8 mouse cellular contexts compared by ENCODE assay signal in the genomic region with DNA sequence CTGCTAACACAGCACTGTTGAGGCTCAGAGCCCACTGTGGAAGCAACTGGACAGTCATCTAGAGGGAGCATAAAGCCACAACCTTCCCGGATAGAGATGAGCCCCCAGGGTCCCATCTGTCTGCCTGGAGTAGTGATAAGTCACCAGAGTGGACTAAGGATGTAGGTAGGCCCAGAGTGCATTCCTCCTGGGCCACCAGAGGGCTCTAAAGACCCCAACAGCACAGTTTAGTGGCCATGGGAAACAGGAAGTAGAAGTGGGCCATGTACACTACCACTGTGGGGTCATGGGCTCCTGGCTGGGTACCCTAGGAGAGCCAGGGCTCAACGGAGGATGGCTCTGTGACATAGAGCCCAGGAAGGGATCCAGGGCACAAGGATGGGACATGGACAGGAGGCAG. TPM values are rescaled to one million over a fixed set of nuclear protein-coding genes. Genes with fewer than 3 reads are reported as not detected.
A peak's percentile ranks its signal among the peaks of the same experiment; 100 is the strongest.
DNase-seq lines count a peak whose midpoint lies in the region; ATAC-seq lines count a peak whose summit lies in the region.
"Had no signal": no experiment of that assay in that cellular context is flagged by ENCODE, and none has a peak within 500 bp of the region (broad histone marks: within the 10 kb centered on the region; RNA-seq: fewer than 3 reads in every experiment).

No protein-coding gene starts in this region.

- no peak for DNase-seq in hindbrain, embryonic 11.5 days (ENCODE audit: low spot score)
- peak; percentile 34 for DNase-seq in thymus, postnatal 0 days (ENCODE audit: low spot score)
- no peak for DNase-seq in thymus, adult 18-20 months
- no peak for DNase-seq in B cell, adult 2 months
- DNase-seq in cerebellum, adult 18-20 months = no peak
- DNase-seq: cerebellum, adult 11 months had no signal

- H3K36me3 ChIP-seq in hindbrain, embryonic 13.5 days = peaks cover 62% of the 10 kb centered on the region
- H3K36me3 ChIP-seq in hindbrain, embryonic 11.5 days (ENCODE audit: control insufficient read depth, insufficient read depth, low read length) = peaks cover 2% of the 10 kb centered on the region; the same call in 1 of the 2 replicates

- peak overlapping the region; percentile 61; the same call in 1 of the 2 replicates for H3K27ac ChIP-seq in hindbrain, embryonic 13.5 days
- no peak overlapping the region for H3K27ac ChIP-seq in hindbrain, embryonic 11.5 days (ENCODE audit: low read depth, low read length)

- peaks cover 93% of the 10 kb centered on the region for H3K4me1 ChIP-seq in hindbrain, embryonic 13.5 days (replicated peaks)
- peaks cover 2% of the 10 kb centered on the region; the same call in 1 of the 2 replicates for H3K4me1 ChIP-seq in hindbrain, embryonic 11.5 days (replicated peaks; ENCODE audit: control insufficient read depth, insufficient read depth, low read length)

- H3K27me3 ChIP-seq in hindbrain, embryonic 13.5 days = no peaks in the 10 kb centered on the region
- no peaks in the 10 kb centered on the region for H3K27me3 ChIP-seq in hindbrain, embryonic 11.5 days (ENCODE audit: control insufficient read depth, insufficient read depth, low read length)

- no peak overlapping the region for H3K4me3 ChIP-seq in hindbrain, embryonic 13.5 days
- no peak overlapping the region for H3K4me3 ChIP-seq in hindbrain, embryonic 11.5 days (ENCODE audit: low read depth, low read length)

- H3K4me2 ChIP-seq in hindbrain, embryonic 13.5 days = no peak overlapping the region
- no peak overlapping the region for H3K4me2 ChIP-seq in hindbrain, embryonic 11.5 days (replicated peaks; ENCODE audit: low read depth, low read length)

- H3K9me3 ChIP-seq in hindbrain, embryonic 13.5 days = no peaks in the 10 kb centered on the region
- H3K9me3 ChIP-seq in hindbrain, embryonic 11.5 days (ENCODE audit: control insufficient read depth, low read length) = no peaks in the 10 kb centered on the region

- H3K9ac ChIP-seq in hindbrain, embryonic 13.5 days = no peak overlapping the region
- no peak overlapping the region for H3K9ac ChIP-seq in hindbrain, embryonic 11.5 days (ENCODE audit: low read depth, low read length)

- no peak for ATAC-seq in hindbrain, embryonic 13.5 days (ENCODE audit: low FRiP score)
- no peak for ATAC-seq in hindbrain, embryonic 11.5 days (ENCODE audit: low FRiP score)
- peak; percentile 49 for ATAC-seq in granulocyte monocyte progenitor cell, adult 5-6 weeks (replicated peaks; ENCODE audit: poor library complexity, severe bottlenecking)

- WGBS in hindbrain, embryonic 13.5 days = 66% methylated on average over 2 of the region's 2 CpGs
- 65% methylated on average over 2 of the region's 2 CpGs for WGBS in hindbrain, embryonic 11.5 days

RNA-seq across cellular contexts. Expression of a gene that starts 8.0 kb away (rescaled TPM):
- polyA plus RNA-seq in hindbrain, embryonic 13.5 days (2015; fragmentation: Nextera tagmentation; extraction: Ambion mirVana) = 65.3 and 67.4 TPM in 2 replicates
- 52.9 and 53.1 TPM in 2 replicates for polyA plus RNA-seq in hindbrain, embryonic 11.5 days (2014; fragmentation: Nextera tagmentation; extraction: Ambion mirVana)
- 10.4 and 12.3 TPM in 2 replicates for polyA plus RNA-seq in thymus, postnatal 0 days (2015; fragmentation: Nextera tagmentation; extraction: Ambion mirVana)
- total RNA-seq in granulocyte monocyte progenitor cell, adult 5-6 weeks (2014; fragmentation: Nextera tagmentation) = 42.0 and 47.9 TPM in 2 replicates
- 8.7 and 9.2 TPM in 2 replicates for total RNA-seq in granulocyte monocyte progenitor cell, adult 5-6 weeks (2017)

RNA-seq across cellular contexts. Expression of a gene that starts 33.7 kb away (rescaled TPM):
- polyA plus RNA-seq in hindbrain, embryonic 13.5 days (2015; fragmentation: Nextera tagmentation; extraction: Ambion mirVana) = 22.9 and 27.1 TPM in 2 replicates
- polyA plus RNA-seq in hindbrain, embryonic 11.5 days (2014; fragmentation: Nextera tagmentation; extraction: Ambion mirVana) = 34.1 and 38.8 TPM in 2 replicates
- 13.2 and 13.3 TPM in 2 replicates for polyA plus RNA-seq in thymus, postnatal 0 days (2015; fragmentation: Nextera tagmentation; extraction: Ambion mirVana)
- 8.2 and 9.9 TPM in 2 replicates for total RNA-seq in granulocyte monocyte progenitor cell, adult 5-6 weeks (2014; fragmentation: Nextera tagmentation)
- 1.9 and 14.6 TPM in 2 replicates for total RNA-seq in granulocyte monocyte progenitor cell, adult 5-6 weeks (2017)
